Mouse (Mus musculus) CH12.LX (cell line): ENCODE results near the gene Gpr3. TPM values are rescaled to one million over a fixed set of nuclear protein-coding genes. Genes with fewer than 3 reads are reported as not detected.

ENCODE experiments used
- DNase-seq: peaks from one replicate; pipeline ENCODE4 v3.0.0-alpha.2; 2013; ENCODE audit errors: extremely low read depth
- H3K27ac ChIP-seq: 2 replicates; pipeline ENCODE4 v1.5.1; 2012; ENCODE audit warnings: low read depth, mild to moderate bottlenecking, control low read depth, moderate library complexity; ENCODE audit not compliant: insufficient read depth
- H3K27me3 ChIP-seq: replicated peaks from 2 replicates; pipeline ENCODE3; 2012; ENCODE audit warnings: inconsistent platforms
- H3K36me3 ChIP-seq, 2 experiments: replicated peaks in 1 of 2; 2 replicates each; pipeline versions ENCODE3 to v1.6.1; 2012; ENCODE audit warnings: inconsistent platforms in 1 of 2, low read length in 1 of 2, mild to moderate bottlenecking in 1 of 2, mixed read lengths in 1 of 2, moderate library complexity in 1 of 2; ENCODE audit not compliant: control insufficient read depth in 1 of 2, insufficient read depth in 1 of 2
- H3K4me1 ChIP-seq, 2 experiments: 2 replicates each; pipeline ENCODE4 v1.6.1; 2012; ENCODE audit warnings: inconsistent platforms in 1 of 2, moderate library complexity in 1 of 2; ENCODE audit not compliant: insufficient read depth in 2 of 2, control insufficient read depth in 1 of 2
- H3K4me2 ChIP-seq: 2 replicates; pipeline ENCODE4 v1.6.1; 2012; ENCODE audit warnings: low read depth, mild to moderate bottlenecking, control low read depth; ENCODE audit not compliant: poor library complexity, insufficient read depth, severe bottlenecking
- H3K4me3 ChIP-seq, 3 experiments: fragments of 150-350 bp in 1 of 3; sonication (generic) in 1 of 3; replicated peaks in 1 of 3; 2 replicates each; pipeline versions ENCODE3 to v1.5.1; 2011 to 2012; ENCODE audit warnings: low read depth in 2 of 3, low read length in 2 of 3, mild to moderate bottlenecking in 2 of 3, moderate library complexity in 2 of 3, control low read depth in 1 of 3, improper control_type of control experiment in 1 of 3, inconsistent platforms in 1 of 3, mixed read lengths in 1 of 3; ENCODE audit not compliant: poor library complexity in 1 of 3
- H3K79me2 ChIP-seq: replicated peaks from 2 replicates; pipeline ENCODE4 v1.6.1; 2012; ENCODE audit warnings: mild to moderate bottlenecking, moderate library complexity; ENCODE audit not compliant: control insufficient read depth, poor library complexity, insufficient read depth, severe bottlenecking; ENCODE audit errors: extremely low read depth
- H3K9ac ChIP-seq: 2 replicates; pipeline ENCODE4 v1.6.1; 2012; ENCODE audit warnings: low read depth, mild to moderate bottlenecking, control low read depth, moderate library complexity; ENCODE audit not compliant: insufficient read depth
- H3K9me3 ChIP-seq: replicated peaks from 2 replicates; pipeline ENCODE3; 2012; ENCODE audit warnings: low read length, inconsistent platforms, mixed read lengths
- CHD1 ChIP-seq: IDR thresholded peaks from 2 replicates; pipeline ENCODE4 v1.6.1; 2012; ENCODE audit warnings: low read depth, low read length, improper control_type of control experiment, inconsistent platforms
- CTCF ChIP-seq, 2 experiments: IDR thresholded peaks in 1 of 2; conservative IDR thresholded peaks in 1 of 2; 2 replicates each; pipeline ENCODE4 v1.5.1; 2011 to 2012; ENCODE audit warnings: low read depth in 2 of 2, low read length in 2 of 2, improper control_type of control experiment in 1 of 2, inconsistent platforms in 1 of 2, mild to moderate bottlenecking in 1 of 2, moderate library complexity in 1 of 2
- E2F4 ChIP-seq: IDR thresholded peaks from 2 replicates; pipeline ENCODE4 v1.6.1; 2011; ENCODE audit warnings: low read depth, low read length, improper control_type of control experiment; ENCODE audit not compliant: insufficient replicate concordance
- EP300 ChIP-seq: IDR thresholded peaks from 2 replicates; pipeline ENCODE4 v1.6.1; 2011; ENCODE audit warnings: low read length, improper control_type of control experiment
- GABPA ChIP-seq: IDR thresholded peaks from 2 replicates; pipeline ENCODE4 v1.6.1; 2012; ENCODE audit warnings: low read depth, low read length, improper control_type of control experiment, inconsistent platforms; ENCODE audit not compliant: insufficient replicate concordance
- JUN ChIP-seq: IDR thresholded peaks from 2 replicates; pipeline ENCODE4 v1.6.1; 2011; ENCODE audit warnings: low read depth, mild to moderate bottlenecking, low read length, improper control_type of control experiment, moderate library complexity; ENCODE audit not compliant: insufficient read depth
- JUND ChIP-seq: conservative IDR thresholded peaks from 2 replicates; pipeline ENCODE4 v1.6.1; 2011; ENCODE audit warnings: low read depth, low read length, improper control_type of control experiment
- KAT2A ChIP-seq: IDR thresholded peaks from 2 replicates; pipeline ENCODE4 v1.6.1; 2012; ENCODE audit warnings: low read length, improper control_type of control experiment, inconsistent platforms; ENCODE audit not compliant: insufficient replicate concordance
- MAFK ChIP-seq: IDR thresholded peaks from 2 replicates; pipeline ENCODE4 v1.6.1; 2011; ENCODE audit warnings: low read length, improper control_type of control experiment; ENCODE audit not compliant: insufficient replicate concordance
- MAZ ChIP-seq: IDR thresholded peaks from 2 replicates; pipeline ENCODE4 v1.6.1; 2012; ENCODE audit warnings: low read depth, mild to moderate bottlenecking, inconsistent platforms, low read length, improper control_type of control experiment, moderate library complexity
- MEF2A ChIP-seq: IDR thresholded peaks from 2 replicates; pipeline ENCODE4 v1.6.1; 2014; ENCODE audit warnings: low read depth, mild to moderate bottlenecking, inconsistent platforms, low read length, improper control_type of control experiment, borderline replicate concordance
- MYC ChIP-seq: IDR thresholded peaks from 2 replicates; pipeline ENCODE4 v1.6.1; 2011; ENCODE audit warnings: low read depth, mild to moderate bottlenecking, improper control_type of control experiment, low read length
- PAX5 ChIP-seq: IDR thresholded peaks from 2 replicates; pipeline ENCODE4 v1.6.1; 2012; ENCODE audit warnings: low read length, inconsistent platforms, mixed read lengths
- POLR2AphosphoS2 ChIP-seq: IDR thresholded peaks from 2 replicates; pipeline ENCODE4 v1.6.1; 2011; ENCODE audit warnings: low read depth, low read length, improper control_type of control experiment
- RAD21 ChIP-seq: IDR thresholded peaks from 2 replicates; pipeline ENCODE4 v1.6.1; 2011; ENCODE audit warnings: low read depth, mild to moderate bottlenecking, low read length, improper control_type of control experiment, moderate library complexity
- SMC3 ChIP-seq: IDR thresholded peaks from 2 replicates; pipeline ENCODE4 v1.6.1; 2011; ENCODE audit warnings: low read depth, low read length, improper control_type of control experiment
- TBP ChIP-seq: conservative IDR thresholded peaks from 2 replicates; pipeline ENCODE4 v1.6.1; 2011; ENCODE audit warnings: low read depth, low read length, improper control_type of control experiment
- TCF12 ChIP-seq: IDR thresholded peaks from 2 replicates; pipeline ENCODE4 v1.6.1; 2014; ENCODE audit warnings: low read depth, mild to moderate bottlenecking, inconsistent platforms, low read length, improper control_type of control experiment
- ZKSCAN1 ChIP-seq: IDR thresholded peaks from 2 replicates; pipeline ENCODE4 v1.6.1; 2012; ENCODE audit warnings: low read depth, inconsistent platforms, low read length, improper control_type of control experiment, borderline replicate concordance
- dilution Hi-C: fragments of 300-500 bp; cut with MboI; formaldehyde crosslinking; loops from 2 replicates; pipeline ENCODE4 v1.14.3; 2020; ENCODE audit warnings: low sequenced_read_pairs; ENCODE audit not compliant: extremely low pct_unique_long_range_greater_than_20kb, extremely low pct_ligation_motif_present
- in situ Hi-C: fragments of 300-500 bp; cut with MboI; formaldehyde crosslinking; loops from 3 replicates; pipeline ENCODE4 v1.14.3; 2019; ENCODE audit warnings: low sequenced_read_pairs, low pct_ligation_motif_present, low pct_unique_long_range_greater_than_20kb, mixed read lengths
- polyA plus RNA-seq: library from polyadenylated mRNA; unstranded; fragments of >175 nt; gene quantifications from 2 replicates; pipeline ENCODE4 v1.2.1, GENCODE M21; 2012; ENCODE audit warnings: low read depth; ENCODE audit not compliant: insufficient read length
- total RNA-seq, 2 experiments: library from RNA; depleted of rRNA; stranded (reverse); fragments of 300-350 nt in 1 of 2; fragments of >200 nt in 1 of 2; gene quantifications; 2 replicates each; pipeline ENCODE4 v1.2.3; 2012 to 2014

Gpr3 gene
- total and polyA plus RNA-seq, 3 experiments, result 0.11 to 0.13 TPM; not detected in 1

GRCm38 (mm10) chr4:133253412-133253811, 41.1 kb upstream of the Gpr3 start:
- no peaks in the 10 kb centered on the region for H3K27me3 ChIP-seq
- H3K79me2 ChIP-seq, result no peaks in the 10 kb centered on the region
- no peak overlapping the region for H3K9ac ChIP-seq
- in situ Hi-C loops, result no loop called here
- H3K4me1 ChIP-seq, result peaks cover 0 to 10% of the 10 kb centered on the region in 2 experiments; a peak in 2 of 4 replicates
- TF ChIP-seq RAD21, result no peak
- no peak for TF ChIP-seq MEF2A
- no peak for TF ChIP-seq E2F4
- no peak for TF ChIP-seq ZKSCAN1
- no peak for TF ChIP-seq PAX5
- no peak for TF ChIP-seq KAT2A
- TF ChIP-seq JUND, result no peak
- no peak for TF ChIP-seq MYC
- peaks cover 0 to 44% of the 10 kb centered on the region in 2 experiments for H3K36me3 ChIP-seq
- H3K27ac ChIP-seq, result no peak overlapping the region
- no peak overlapping the region for H3K4me3 ChIP-seq
- H3K4me2 ChIP-seq, result no peak overlapping the region
- dilution Hi-C loops, result no loop called here
- no peaks in the 10 kb centered on the region for H3K9me3 ChIP-seq
- no peak for DNase-seq

DNA sequence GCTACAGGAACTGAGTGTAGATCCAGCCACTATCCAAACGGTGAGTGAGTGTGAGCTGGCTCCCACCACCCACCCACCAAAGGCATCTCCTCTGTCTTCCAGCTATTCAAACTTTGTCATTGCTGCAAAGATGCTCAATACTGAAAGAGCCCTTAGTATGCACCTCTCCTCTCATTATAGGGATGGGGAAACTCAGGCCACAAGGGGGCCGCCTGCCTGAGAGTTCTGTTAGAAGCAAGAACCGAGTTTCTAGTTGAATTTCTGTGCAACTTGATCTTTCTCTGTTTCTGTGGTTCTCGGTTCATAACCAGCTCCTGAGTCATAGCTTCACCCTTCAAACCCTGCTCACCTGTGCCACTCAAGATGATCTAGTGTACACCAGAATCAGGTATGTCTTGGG, 39.8 kb upstream of the Gpr3 start:
- in situ Hi-C loops (no loop called here), dilution Hi-C loops (no loop called here)
- no peaks in the 10 kb centered on the region for H3K9me3 ChIP-seq
- DNase-seq, result no peak
- H3K36me3 ChIP-seq, result peaks cover 0 to 34% of the 10 kb centered on the region in 2 experiments
- H3K4me2 ChIP-seq, result no peak overlapping the region
- H3K4me3 ChIP-seq, result no peak overlapping the region
- no peak overlapping the region for H3K27ac ChIP-seq
- no peaks in the 10 kb centered on the region for H3K79me2 ChIP-seq
- peaks cover 11% of the 10 kb centered on the region for H3K27me3 ChIP-seq
- TF ChIP-seq CTCF (conservative IDR thresholded peaks at IDR 0.05 in 1 of 2, IDR thresholded peaks at IDR 0.05 in 1 of 2; ENCODE audit: low read depth in 2 of 2, low read length in 2 of 2) (peak in 1 of 2 experiments; percentile 56; a peak in 2 of 4 replicates), MAZ (no peak), SMC3 (peak; percentile 52), JUND (no peak)
- no peak overlapping the region for H3K9ac ChIP-seq
- peaks cover 0 to 10% of the 10 kb centered on the region in 2 experiments; a peak in 2 of 4 replicates for H3K4me1 ChIP-seq

DNA sequence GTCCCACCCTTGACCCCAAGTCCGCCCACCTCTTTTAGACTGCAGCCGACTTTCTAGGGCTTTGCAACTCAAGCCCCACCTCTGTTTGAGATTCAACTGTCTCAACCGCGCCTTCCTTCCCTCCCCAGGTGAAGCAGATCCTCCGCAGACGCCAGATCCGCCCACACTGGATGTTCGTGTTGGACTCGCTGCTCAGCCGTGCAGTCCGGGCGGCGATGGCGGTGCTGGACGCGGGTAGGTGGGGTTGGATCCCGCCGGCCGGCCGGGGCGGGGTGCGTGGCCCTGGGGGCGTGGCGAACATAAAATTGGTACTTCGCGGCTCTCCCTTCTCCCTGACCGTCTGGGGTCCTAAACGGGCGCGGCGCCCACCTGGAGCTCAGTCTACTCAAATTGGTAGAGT, 38.9 kb upstream of the Gpr3 start:
- dilution Hi-C loops, result no loop called here
- H3K4me3 ChIP-seq, result no peak overlapping the region

More for the DNA sequence above, 38.9 kb upstream of the Gpr3 start:
- TF ChIP-seq TBP (no peak), JUN (no peak), E2F4 (no peak), TCF12 (no peak), MYC (no peak), GABPA (no peak), POLR2AphosphoS2 (no peak), EP300 (no peak), SMC3 (no peak), CHD1 (no peak), KAT2A (no peak), MAFK (no peak)
- H3K27ac ChIP-seq, result no peak overlapping the region
- H3K9me3 ChIP-seq, result no peaks in the 10 kb centered on the region
- in situ Hi-C loops, result no loop called here
- H3K27me3 ChIP-seq, result peaks cover 19% of the 10 kb centered on the region
- no peaks in the 10 kb centered on the region for H3K79me2 ChIP-seq
- H3K36me3 ChIP-seq, result peaks cover 0 to 27% of the 10 kb centered on the region in 2 experiments
- no peak overlapping the region for H3K4me2 ChIP-seq
- no peak overlapping the region for H3K9ac ChIP-seq
- peaks cover 0 to 10% of the 10 kb centered on the region in 2 experiments; a peak in 2 of 4 replicates for H3K4me1 ChIP-seq
- DNase-seq, result no peak
